Mouse (Mus musculus): ENCODE data around the gene Me1.

DNA sequence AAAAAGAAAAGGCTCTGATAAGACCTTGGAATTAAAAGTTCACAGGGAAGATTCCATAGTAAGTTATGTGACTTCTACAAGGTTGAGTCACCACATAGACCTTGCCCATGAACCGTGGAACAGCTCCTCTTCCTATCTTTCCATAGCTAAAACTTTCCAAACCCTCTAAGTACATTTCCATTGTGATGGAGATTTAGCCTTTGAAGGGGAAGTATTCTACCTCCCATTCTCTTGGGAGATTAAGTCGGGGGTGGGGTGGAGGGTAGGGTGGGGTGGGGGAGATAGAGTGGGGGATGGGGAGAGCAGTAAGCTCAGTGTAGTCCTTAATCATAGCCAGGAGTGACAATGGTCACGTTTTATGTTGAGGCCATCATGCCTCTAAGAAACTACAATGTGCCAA is 44.2 kb upstream of the Me1 start:
- no peak for TF ChIP-seq CTCF (conservative IDR thresholded peaks at IDR 0.05; ENCODE audit: low read length)
- no peak for TF ChIP-seq POU5F1 (IDR thresholded peaks at IDR 0.05; ENCODE audit: borderline replicate concordance, low read length)
- TF ChIP-seq NANOG (IDR thresholded peaks at IDR 0.05; ENCODE audit: borderline replicate concordance, low read length), result no peak
